Mouse (Mus musculus) testis, postnatal 10 days (tissue): ENCODE data around the gene Evpl.

ENCODE experiments used
- DNase-seq: peaks from one replicate; pipeline ENCODE4 v3.0.0; 2021; ENCODE audit warnings: low spot score

The Evpl gene

GRCm38 (mm10) chr11:116212847-116213246 is 25.0 kb downstream of the Evpl start:
- DNase-seq = no peak

- DNase-seq = no peak
These were observed 27.2 kb downstream of the Evpl start for GRCm38 (mm10) chr11:116210696-116211095.

- DNase-seq = no peak
These were observed 28.6 kb downstream of the Evpl start for GRCm38 (mm10) chr11:116209257-116209656.

GRCm38 (mm10) chr11:116208660-116209059 is 29.2 kb downstream of the Evpl start:
- no peak for DNase-seq

GRCm38 (mm10) chr11:116206678-116207077 is 31.2 kb downstream of the Evpl start:
- DNase-seq = no peak

GRCm38 (mm10) chr11:116203150-116203549 is 34.7 kb downstream of the Evpl start:
- no peak for DNase-seq

GRCm38 (mm10) chr11:116201151-116201550 is 36.7 kb downstream of the Evpl start:
- no peak for DNase-seq

GRCm38 (mm10) chr11:116198639-116199531 is 39.0 kb downstream of the Evpl start, which contains the start of the genes Ten1 and Acox1:
TSS of gene Ten1 (plus strand) at chr11:116198855.
TSS of gene Acox1 (minus strand) at chr11:116199045.
- peak; percentile 98 for DNase-seq

GRCm38 (mm10) chr11:116198132-116198531 is 39.7 kb downstream of the Evpl start:
- DNase-seq = no peak

GRCm38 (mm10) chr11:116197584-116197906 is 40.3 kb downstream of the Evpl start:
- DNase-seq = no peak

- no peak for DNase-seq
These were observed 40.9 kb downstream of the Evpl start for GRCm38 (mm10) chr11:116196866-116197583.

GRCm38 (mm10) chr11:116196336-116196735 is 41.5 kb downstream of the Evpl start:
- no peak for DNase-seq

- no peak for DNase-seq
These were observed 42.6 kb downstream of the Evpl start for GRCm38 (mm10) chr11:116195252-116195651.

GRCm38 (mm10) chr11:116194619-116195018 is 43.3 kb downstream of the Evpl start:
- DNase-seq = no peak

GRCm38 (mm10) chr11:116187226-116187930 is 50.5 kb downstream of the Evpl start:
- DNase-seq = no peak

- DNase-seq = no peak
These were observed 51.5 kb downstream of the Evpl start for GRCm38 (mm10) chr11:116186360-116186759.

GRCm38 (mm10) chr11:116185836-116186235 is 52.0 kb downstream of the Evpl start:
- DNase-seq = no peak

GRCm38 (mm10) chr11:116178411-116179121 is 59.3 kb downstream of the Evpl start:
- DNase-seq = no peak

- no peak for DNase-seq
These were observed 61.9 kb downstream of the Evpl start for GRCm38 (mm10) chr11:116176010-116176409.

- no peak for DNase-seq
These were observed 63.0 kb downstream of the Evpl start for GRCm38 (mm10) chr11:116174775-116175448.

- no peak for DNase-seq
These were observed 65.9 kb downstream of the Evpl start for GRCm38 (mm10) chr11:116171959-116172358.
